Mouse (Mus musculus): ENCODE measurements around the gene Tmem121b. TPM values are rescaled to one million over a fixed set of nuclear protein-coding genes. Genes with fewer than 3 reads are reported as not detected.

The Tmem121b gene
- polyA plus RNA-seq, 1 experiment from 2014 or later: 0.31 TPM

DNA sequence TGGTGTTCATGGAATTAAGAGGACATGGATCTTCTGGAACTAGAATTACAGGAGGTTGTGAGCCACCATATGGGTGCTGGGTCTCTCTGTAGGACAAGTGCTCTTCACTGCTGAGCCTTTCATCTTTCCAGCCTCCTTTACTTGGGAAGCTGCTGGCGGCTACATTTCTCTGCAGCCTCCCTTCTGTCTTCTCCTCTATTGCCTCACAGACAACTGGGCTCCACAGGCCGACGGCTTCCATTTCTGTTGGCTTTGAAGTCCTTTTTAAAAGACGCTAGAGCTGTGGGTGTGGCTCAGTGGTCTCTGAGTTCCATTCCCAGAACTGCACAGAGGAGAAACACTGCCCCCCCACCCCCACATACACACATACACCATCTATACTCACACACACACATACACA, 28.2 kb downstream of the Tmem121b start:
- DNase-seq (ENCODE audit: low spot score): no peak

DNA sequence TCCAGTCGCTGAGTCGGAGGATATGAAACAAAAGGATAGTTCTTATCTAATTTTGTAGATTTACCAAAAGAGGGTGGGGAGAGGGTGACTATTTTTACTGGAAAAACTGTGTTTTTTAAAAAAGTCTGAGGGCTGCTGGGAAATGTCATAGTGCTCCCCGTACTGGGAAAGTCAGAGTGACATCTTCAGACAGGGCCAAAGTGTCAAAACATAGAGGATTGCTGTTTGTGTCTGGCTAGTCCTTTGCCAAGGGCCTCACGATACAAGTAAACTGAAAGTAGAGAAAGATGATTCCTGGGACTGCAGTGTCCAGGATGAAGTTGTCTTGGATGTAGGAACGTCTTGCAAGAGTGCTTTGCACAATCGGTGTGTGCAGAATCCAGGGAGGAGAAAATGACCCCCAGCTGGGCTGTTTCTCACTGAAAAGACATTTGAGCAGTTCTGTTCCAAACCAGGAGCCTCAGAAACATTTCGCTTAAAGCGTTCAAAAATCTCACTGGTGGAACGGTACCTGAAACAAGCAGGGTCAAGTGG, 29.1 kb downstream of the Tmem121b start:
- no peak for DNase-seq (ENCODE audit: low spot score)

- DNase-seq (ENCODE audit: low spot score): peak; percentile 83
Observed at GRCm38 (mm10) chr6:120463884-120464283, 29.7 kb downstream of the Tmem121b start.

GRCm38 (mm10) chr6:120463086-120463871, 30.3 kb downstream of the Tmem121b start, which contains the start of gene Il17ra:
Gene Il17ra, plus strand, starts transcription at chr6:120463247.
- peak; percentile 93 for DNase-seq (ENCODE audit: low spot score)

GRCm38 (mm10) chr6:120462251-120462650, 31.4 kb downstream of the Tmem121b start:
- no peak for DNase-seq (ENCODE audit: low spot score)

GRCm38 (mm10) chr6:120461217-120461616, 32.4 kb downstream of the Tmem121b start:
- DNase-seq (ENCODE audit: low spot score): no peak

- DNase-seq (ENCODE audit: low spot score): no peak
Observed at GRCm38 (mm10) chr6:120457751-120458150, 35.9 kb downstream of the Tmem121b start.

DNA sequence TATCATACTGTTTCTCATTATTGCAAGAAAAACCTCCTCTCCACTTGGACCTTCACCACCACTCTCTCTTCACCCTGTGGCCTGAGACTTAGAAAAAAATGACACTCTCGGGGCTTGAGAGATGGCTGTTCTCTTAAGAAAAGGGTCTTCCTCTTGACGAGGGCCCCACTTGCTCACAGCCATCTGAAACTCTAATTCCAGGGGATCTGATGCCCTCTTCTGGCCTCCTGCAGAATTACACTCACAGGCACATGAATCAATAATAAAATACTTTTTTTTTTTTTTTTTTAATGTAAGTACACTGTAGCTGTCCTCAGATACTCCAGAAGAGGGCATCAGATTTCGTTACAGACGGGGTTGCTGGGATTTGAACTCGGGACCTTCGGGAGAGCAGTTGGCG, 36.5 kb downstream of the Tmem121b start:
- DNase-seq (ENCODE audit: low spot score): peak; percentile 48

DNA sequence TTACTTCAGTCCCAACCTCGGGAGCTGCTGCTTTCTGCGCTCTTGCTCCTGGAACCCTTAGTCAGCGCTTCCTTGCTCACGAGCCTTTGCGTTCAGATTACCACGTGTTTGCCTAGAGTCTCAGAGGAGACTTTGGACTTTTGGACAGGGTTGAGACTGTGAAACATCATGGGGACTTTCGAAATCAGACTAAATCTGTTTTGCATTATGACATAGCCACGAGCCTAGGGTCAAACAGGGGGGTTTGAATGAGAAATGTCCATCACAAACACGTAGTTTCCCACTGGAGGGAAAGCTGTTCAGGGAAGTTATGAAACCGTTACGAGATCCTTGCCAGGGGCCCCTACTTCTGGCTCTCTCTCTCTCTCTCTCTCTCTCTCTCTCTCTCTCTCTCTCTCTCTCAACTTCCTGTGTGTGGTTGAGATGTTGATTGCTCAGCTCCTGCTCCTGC, 39.0 kb downstream of the Tmem121b start:
- DNase-seq (ENCODE audit: low spot score): peak; percentile 41

DNA sequence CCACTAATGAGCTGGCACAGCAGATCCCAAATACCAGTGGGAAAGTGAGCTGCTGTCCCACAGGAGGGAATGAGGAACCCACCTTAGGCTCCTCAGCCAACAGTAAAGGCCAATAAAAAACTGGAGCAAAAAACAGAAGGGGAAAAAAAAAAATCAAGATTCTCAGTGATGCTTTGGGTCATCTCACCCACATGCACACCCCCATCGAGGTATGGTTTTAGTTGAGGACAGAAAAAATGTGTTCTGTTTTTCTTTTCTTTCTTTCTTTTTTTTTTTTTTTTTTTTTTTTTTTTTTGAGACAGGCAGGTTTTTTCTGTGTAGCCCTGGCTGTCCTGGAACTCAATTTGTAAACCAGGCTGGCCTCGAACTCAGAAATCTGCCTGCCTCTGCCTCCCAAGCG, 40.1 kb downstream of the Tmem121b start:
- no peak for DNase-seq (ENCODE audit: low spot score)

GRCm38 (mm10) chr6:120453103-120453445, 40.5 kb downstream of the Tmem121b start:
- no peak for DNase-seq (ENCODE audit: low spot score)

GRCm38 (mm10) chr6:120452384-120453102, 41.1 kb downstream of the Tmem121b start:
- no peak for DNase-seq (ENCODE audit: low spot score)

GRCm38 (mm10) chr6:120450208-120450607, 43.4 kb downstream of the Tmem121b start:
- DNase-seq (ENCODE audit: low spot score): no peak

GRCm38 (mm10) chr6:120443363-120444355, 49.9 kb downstream of the Tmem121b start:
- DNase-seq (ENCODE audit: low spot score): no peak

- no peak for DNase-seq (ENCODE audit: low spot score)
Observed at GRCm38 (mm10) chr6:120442171-120442749, 51.3 kb downstream of the Tmem121b start.

Other genes starting within 250 kb of the Tmem121b start
- gene D330020A13Rik, start 199.4 kb downstream of the Tmem121b start, polyA plus RNA-seq (2015; fragmentation: Nextera tagmentation; extraction: Ambion mirVana): 0.13 TPM in 1 of 2 replicates, not detected in the other
- 0.10 and 0.13 TPM in 2 replicates for gene B4galnt3, start 199.2 kb downstream of the Tmem121b start, polyA plus RNA-seq (2015; fragmentation: Nextera tagmentation; extraction: Ambion mirVana)
- gene Kdm5a, start 129.7 kb downstream of the Tmem121b start, polyA plus RNA-seq (2015; fragmentation: Nextera tagmentation; extraction: Ambion mirVana): 61.2 and 78.3 TPM in 2 replicates
- 18.2 and 20.7 TPM in 2 replicates for gene Ccdc77, start 129.4 kb downstream of the Tmem121b start, polyA plus RNA-seq (2015; fragmentation: Nextera tagmentation; extraction: Ambion mirVana)
- gene Il17ra, start 30.6 kb downstream of the Tmem121b start, polyA plus RNA-seq (2015; fragmentation: Nextera tagmentation; extraction: Ambion mirVana): 57.9 and 67.5 TPM in 2 replicates
- 42.6 and 48.3 TPM in 2 replicates for gene Hdhd5, start 37.5 kb upstream of the Tmem121b start, polyA plus RNA-seq (2015; fragmentation: Nextera tagmentation; extraction: Ambion mirVana)
- 0.68 and 0.75 TPM in 2 replicates for gene Cecr2, start 172.6 kb upstream of the Tmem121b start, polyA plus RNA-seq (2015; fragmentation: Nextera tagmentation; extraction: Ambion mirVana)

Data from thymus, postnatal 0 days (tissue).